Comparison of ENCODE assay signal across 7 mouse cellular contexts in genomic region chr7:17059463-17059844, GRCm38 (mm10). TPM values are rescaled to one million over a fixed set of nuclear protein-coding genes. Genes with fewer than 3 reads are reported as not detected.
DNase-seq lines count a peak whose midpoint lies in the region; ATAC-seq and TF ChIP-seq lines count a peak whose summit lies in the region.

No protein-coding gene starts in this region.

- no peak for DNase-seq in lung, postnatal 36 days
- DNase-seq in forebrain, embryonic 14.5 days (ENCODE audit: low spot score), result no peak
- DNase-seq in intestine, embryonic 14.5 days (ENCODE audit: low spot score), result peak; percentile 52
- no peak for DNase-seq in cerebellum, postnatal 25 days
- no peak for DNase-seq in testis, postnatal 10 days (ENCODE audit: low spot score)

- peak overlapping the region; percentile 73 for H3K4me3 ChIP-seq in lung, embryonic 16.5 days (ENCODE audit: low read length)
- H3K4me3 ChIP-seq in forebrain, embryonic 14.5 days (ENCODE audit: low read depth, low read length), result no peak overlapping the region
- H3K4me3 ChIP-seq in intestine, embryonic 14.5 days (ENCODE audit: low read depth, low read length), result peak overlapping the region; percentile 65
- H3K4me3 ChIP-seq in small intestine, adult 2 months (ENCODE audit: low read depth, low read length), result no peak overlapping the region

- TF ChIP-seq POLR2A in small intestine, adult 2 months (IDR thresholded peaks at IDR 0.05; ENCODE audit: low read depth, low read length), result no peak

- H3K9me3 ChIP-seq in lung, embryonic 16.5 days (ENCODE audit: control insufficient read depth, low read length), result no peaks in the 10 kb centered on the region
- H3K9me3 ChIP-seq in forebrain, embryonic 14.5 days (replicated peaks; ENCODE audit: control insufficient read depth, low read length), result no peaks in the 10 kb centered on the region
- no peaks in the 10 kb centered on the region for H3K9me3 ChIP-seq in intestine, embryonic 14.5 days (ENCODE audit: control insufficient read depth, low read length)

- TF ChIP-seq CTCF in small intestine, adult 2 months (IDR thresholded peaks at IDR 0.05; ENCODE audit: extremely low read depth, insufficient read length, insufficient replicate concordance, low read depth, low read length), result no peak

- H3K27ac ChIP-seq in lung, embryonic 16.5 days (ENCODE audit: low read length), result peak overlapping the region; percentile 100
- H3K27ac ChIP-seq in forebrain, embryonic 14.5 days (ENCODE audit: low read depth, low read length), result peak overlapping the region; percentile 71
- peak overlapping the region; percentile 95 for H3K27ac ChIP-seq in intestine, embryonic 14.5 days (ENCODE audit: low read depth)
- peak overlapping the region; percentile 91 for H3K27ac ChIP-seq in small intestine, adult 2 months (ENCODE audit: insufficient read depth, low read depth, low read length)

- WGBS in lung, embryonic 16.5 days, result 50% methylated on average over 3 of the region's 3 CpGs
- 62% methylated on average over 3 of the region's 3 CpGs for WGBS in forebrain, embryonic 14.5 days
- 65% methylated on average over 3 of the region's 3 CpGs for WGBS in intestine, embryonic 14.5 days
- 54% methylated on average over 3 of the region's 3 CpGs for WGBS in small intestine, adult 2 months

- peak overlapping the region; percentile 73 for H3K9ac ChIP-seq in lung, embryonic 16.5 days (ENCODE audit: low read length)
- no peak overlapping the region for H3K9ac ChIP-seq in forebrain, embryonic 14.5 days (ENCODE audit: low read length)
- peak overlapping the region; percentile 30; the same call in 1 of the 2 replicates for H3K9ac ChIP-seq in intestine, embryonic 14.5 days (ENCODE audit: low read length)

- peak overlapping the region; percentile 68 for H3K4me2 ChIP-seq in lung, embryonic 16.5 days (ENCODE audit: low read depth, low read length)
- H3K4me2 ChIP-seq in forebrain, embryonic 14.5 days (ENCODE audit: low read length), result peak overlapping the region; percentile 67; the same call in 1 of the 2 replicates
- H3K4me2 ChIP-seq in intestine, embryonic 14.5 days (ENCODE audit: low read length), result peak overlapping the region; percentile 67

- ATAC-seq in lung, embryonic 16.5 days (ENCODE audit: low read depth), result no peak
- no peak for ATAC-seq in forebrain, embryonic 14.5 days
- ATAC-seq in intestine, embryonic 14.5 days (replicated peaks; ENCODE audit: low FRiP score, low TSS enrichment, low read depth), result no peak

- no peaks in the 10 kb centered on the region for H3K27me3 ChIP-seq in lung, embryonic 16.5 days (ENCODE audit: control insufficient read depth, insufficient read depth, low read depth, low read length)
- no peaks in the 10 kb centered on the region for H3K27me3 ChIP-seq in forebrain, embryonic 14.5 days (replicated peaks; ENCODE audit: control insufficient read depth, insufficient read depth, low read length)
- no peaks in the 10 kb centered on the region for H3K27me3 ChIP-seq in intestine, embryonic 14.5 days (replicated peaks; ENCODE audit: control insufficient read depth, insufficient read depth, low read length)
- no peaks in the 10 kb centered on the region for H3K27me3 ChIP-seq in small intestine, adult 2 months (ENCODE audit: control insufficient read depth, insufficient read depth, low read length)

- H3K4me1 ChIP-seq in lung, embryonic 16.5 days (replicated peaks; ENCODE audit: control insufficient read depth, insufficient read depth, low read length), result peaks cover 46% of the 10 kb centered on the region
- peaks cover 44% of the 10 kb centered on the region for H3K4me1 ChIP-seq in forebrain, embryonic 14.5 days (ENCODE audit: control insufficient read depth, insufficient read depth, low read length)
- H3K4me1 ChIP-seq in intestine, embryonic 14.5 days (replicated peaks; ENCODE audit: control insufficient read depth, insufficient read depth, low read length), result peaks cover 50% of the 10 kb centered on the region
- H3K4me1 ChIP-seq in small intestine, adult 2 months (ENCODE audit: control insufficient read depth, insufficient read depth, insufficient read length, low read length), result peaks cover 40% of the 10 kb centered on the region

- peaks cover 9% of the 10 kb centered on the region for H3K36me3 ChIP-seq in lung, embryonic 16.5 days (ENCODE audit: control insufficient read depth, insufficient read depth, low read length)
- H3K36me3 ChIP-seq in forebrain, embryonic 14.5 days (ENCODE audit: control insufficient read depth, insufficient read depth, low read length), result no peaks in the 10 kb centered on the region
- peaks cover 8% of the 10 kb centered on the region for H3K36me3 ChIP-seq in intestine, embryonic 14.5 days (ENCODE audit: control insufficient read depth, insufficient read depth, low read length)
- no peaks in the 10 kb centered on the region for H3K36me3 ChIP-seq in small intestine, adult 2 months (ENCODE audit: control insufficient read depth, insufficient read depth, low read length)

RNA-seq across cellular contexts. Expression of gene Hif3a, which starts 2.8 kb away (rescaled TPM):
- polyA plus RNA-seq in lung, embryonic 16.5 days (2015; fragmentation: Nextera tagmentation; extraction: Ambion mirVana), result 56.0 and 57.0 TPM in 2 replicates
- 2.8 and 5.7 TPM in 2 replicates for polyA plus RNA-seq in forebrain, embryonic 14.5 days (2014; fragmentation: Nextera tagmentation; extraction: Ambion mirVana)
- polyA plus RNA-seq in intestine, embryonic 14.5 days (2014; fragmentation: Nextera tagmentation; extraction: Ambion mirVana), result 55.8 and 58.2 TPM in 2 replicates
- polyA plus RNA-seq in small intestine, adult 2 months (2012; rRNA removed), result 0.52 and 0.68 TPM in 2 replicates

RNA-seq across cellular contexts. Expression of gene Psg16, which starts 14.4 kb away (rescaled TPM):
- polyA plus RNA-seq in lung, embryonic 16.5 days (2015; fragmentation: Nextera tagmentation; extraction: Ambion mirVana), result 0.28 and 0.50 TPM in 2 replicates
- polyA plus RNA-seq in forebrain, embryonic 14.5 days (2014; fragmentation: Nextera tagmentation; extraction: Ambion mirVana), result 1.6 and 2.1 TPM in 2 replicates
- 0.11 and 0.36 TPM in 2 replicates for polyA plus RNA-seq in intestine, embryonic 14.5 days (2014; fragmentation: Nextera tagmentation; extraction: Ambion mirVana)
- not detected in 2 replicates for polyA plus RNA-seq in small intestine, adult 2 months (2012; rRNA removed)

RNA-seq across cellular contexts. Expression of gene Ppp5c, which starts 31.7 kb away (rescaled TPM):
- 104 and 105 TPM in 2 replicates for polyA plus RNA-seq in lung, embryonic 16.5 days (2015; fragmentation: Nextera tagmentation; extraction: Ambion mirVana)
- 112 and 115 TPM in 2 replicates for polyA plus RNA-seq in forebrain, embryonic 14.5 days (2014; fragmentation: Nextera tagmentation; extraction: Ambion mirVana)
- polyA plus RNA-seq in intestine, embryonic 14.5 days (2014; fragmentation: Nextera tagmentation; extraction: Ambion mirVana), result 101 and 103 TPM in 2 replicates
- polyA plus RNA-seq in small intestine, adult 2 months (2012; rRNA removed), result 121 and 278 TPM in 2 replicates

Comparison
In these comparisons a context has a peak if more than half of its experiments do, and no peak if none do; other contexts are left out.
1. H3K4me3 ChIP-seq: peak in lung, embryonic 16.5 days (single experiment) and intestine, embryonic 14.5 days (single experiment); none in forebrain, embryonic 14.5 days (single experiment) and small intestine, adult 2 months (single experiment).
2. Peak in every context shown above with its lines, with median percentiles within 50 percentile points of each other: H3K27ac ChIP-seq and H3K4me2 ChIP-seq.